Mouse (Mus musculus) ES-Bruce4 (cell line): ENCODE measurements around the gene Stxbp5. TPM values are rescaled to one million over a fixed set of nuclear protein-coding genes. Genes with fewer than 3 reads are reported as not detected.

Experiments used
- H3K27ac ChIP-seq: 2 replicates; pipeline ENCODE4 v1.5.1; 2012; ENCODE audit warnings: low read length, inconsistent platforms; ENCODE audit not compliant: insufficient read depth
- H3K27me3 ChIP-seq: 2 replicates; pipeline ENCODE4 v1.6.1; 2012; ENCODE audit warnings: mild to moderate bottlenecking, low read length, inconsistent platforms; ENCODE audit not compliant: control insufficient read depth, poor library complexity, insufficient read depth, severe bottlenecking
- H3K36me3 ChIP-seq: 2 replicates; pipeline ENCODE4 v1.6.1; 2012; ENCODE audit warnings: inconsistent platforms, mild to moderate bottlenecking, low read length, moderate library complexity; ENCODE audit not compliant: control insufficient read depth, poor library complexity, insufficient read depth, severe bottlenecking
- H3K4me1 ChIP-seq: one replicate; pipeline ENCODE4 v1.8.1; 2011; ENCODE audit warnings: low read length; ENCODE audit not compliant: control insufficient read depth, insufficient read depth
- H3K4me3 ChIP-seq: 2 replicates; pipeline ENCODE4 v1.5.1; 2011; ENCODE audit warnings: low read depth, mild to moderate bottlenecking, low read length
- H3K9ac ChIP-seq: 2 replicates; pipeline ENCODE4 v1.6.1; 2012; ENCODE audit warnings: low read depth, mild to moderate bottlenecking, inconsistent platforms; ENCODE audit not compliant: poor library complexity, severe bottlenecking
- H3K9me3 ChIP-seq: replicated peaks from 2 replicates; pipeline ENCODE4 v1.6.1; 2012; ENCODE audit warnings: mild to moderate bottlenecking, low read length, inconsistent platforms; ENCODE audit not compliant: control insufficient read depth, poor library complexity, insufficient read depth, severe bottlenecking
- CTCF ChIP-seq: IDR thresholded peaks from one replicate; pipeline ENCODE4 v1.8.1; 2011; ENCODE audit warnings: low read depth, low read length
- EP300 ChIP-seq: IDR thresholded peaks from 2 replicates; pipeline ENCODE4 v1.6.1; 2011; ENCODE audit warnings: low read depth, low read length; ENCODE audit not compliant: insufficient read depth
- POLR2A ChIP-seq: IDR thresholded peaks from one replicate; pipeline ENCODE4 v1.8.1; 2011; ENCODE audit warnings: low read length; ENCODE audit not compliant: insufficient read depth
- polyA plus RNA-seq: library from polyadenylated mRNA; stranded (reverse); fragments of >200 nt; gene quantifications from 2 replicates; pipeline ENCODE4 v1.2.4, GENCODE M21; 2011; ENCODE audit warnings: low read depth; ENCODE audit not compliant: missing spikeins, insufficient read depth, insufficient read length

Gene Stxbp5
- polyA plus RNA-seq, 1 experiment, result 18.7 TPM

DNA sequence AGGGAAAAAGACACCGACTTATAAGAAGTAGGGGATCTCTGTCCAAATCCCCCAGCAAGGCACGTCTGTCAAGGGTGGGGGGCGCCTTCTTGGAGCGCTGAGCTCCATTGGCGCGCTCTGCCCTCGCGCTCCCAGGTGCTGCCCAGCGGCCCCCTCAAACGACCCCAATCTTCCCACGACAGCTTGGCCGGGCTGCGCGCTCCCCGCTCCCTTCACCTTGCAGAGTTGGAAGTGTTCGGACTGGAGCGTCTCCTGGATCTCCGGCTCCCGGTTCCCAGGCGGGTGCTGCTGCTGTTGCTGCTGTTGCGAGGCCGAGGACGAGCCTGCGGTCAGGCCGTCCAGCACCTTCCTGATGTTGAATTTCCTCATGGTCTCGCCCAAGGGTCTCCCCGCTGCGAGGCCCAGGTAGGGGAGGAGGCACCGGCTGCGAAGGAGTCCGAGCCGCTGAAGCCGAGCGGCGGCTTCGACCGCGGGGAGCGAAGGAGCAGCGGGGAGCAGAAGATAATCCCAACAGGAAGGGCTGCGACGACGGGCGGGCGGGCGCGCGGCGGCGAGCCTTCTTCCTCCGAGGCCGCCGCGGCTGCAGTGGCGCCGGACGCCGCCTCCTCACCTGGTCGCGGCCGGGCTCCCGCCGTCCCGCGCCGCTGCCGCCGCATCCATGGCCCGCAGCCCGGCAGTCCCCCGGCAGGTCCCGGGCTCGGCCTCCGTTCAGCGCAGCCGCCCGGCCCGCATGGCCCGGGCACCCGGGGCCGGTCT is 386 bp downstream of the Stxbp5 start:
- H3K4me1 ChIP-seq, result no peaks in the 10 kb centered on the region
- no peaks in the 10 kb centered on the region for H3K36me3 ChIP-seq
- H3K27me3 ChIP-seq, result no peaks in the 10 kb centered on the region
- peak overlapping the region; percentile 63 for H3K4me3 ChIP-seq
- no peak overlapping the region for H3K27ac ChIP-seq
- H3K9me3 ChIP-seq, result no peaks in the 10 kb centered on the region
- no peak for TF ChIP-seq CTCF
- no peak for TF ChIP-seq POLR2A
- TF ChIP-seq EP300, result no peak
- H3K9ac ChIP-seq, result peak overlapping the region; percentile 85

DNA sequence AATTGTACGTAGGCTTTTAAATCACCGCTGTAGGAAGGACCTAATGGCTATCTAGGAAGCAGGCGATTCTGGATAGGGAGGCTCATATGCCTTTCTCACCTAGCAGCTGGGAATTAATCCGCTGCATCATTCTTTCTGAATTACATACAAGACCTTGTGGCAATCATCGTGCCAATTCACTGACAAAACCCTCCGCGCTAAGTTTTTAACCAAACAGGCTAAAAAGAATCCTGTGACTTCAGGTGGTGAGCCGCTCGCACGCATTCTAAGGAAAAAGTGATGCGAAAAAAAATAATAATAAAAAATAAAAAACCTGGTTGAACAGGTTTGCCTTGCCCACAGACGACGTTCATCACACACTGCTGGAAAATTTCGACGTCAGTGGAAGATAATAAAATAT is 1.1 kb downstream of the Stxbp5 start:
- no peaks in the 10 kb centered on the region for H3K36me3 ChIP-seq
- H3K27ac ChIP-seq, result no peak overlapping the region
- no peaks in the 10 kb centered on the region for H3K27me3 ChIP-seq
- no peaks in the 10 kb centered on the region for H3K9me3 ChIP-seq
- H3K9ac ChIP-seq, result 0 out of 2 replicates have a peak overlapping the region, but pooled peaks have one; percentile 85
- H3K4me1 ChIP-seq, result no peaks in the 10 kb centered on the region
- no peak overlapping the region for H3K4me3 ChIP-seq
- TF ChIP-seq CTCF (no peak), EP300 (no peak), POLR2A (no peak)

DNA sequence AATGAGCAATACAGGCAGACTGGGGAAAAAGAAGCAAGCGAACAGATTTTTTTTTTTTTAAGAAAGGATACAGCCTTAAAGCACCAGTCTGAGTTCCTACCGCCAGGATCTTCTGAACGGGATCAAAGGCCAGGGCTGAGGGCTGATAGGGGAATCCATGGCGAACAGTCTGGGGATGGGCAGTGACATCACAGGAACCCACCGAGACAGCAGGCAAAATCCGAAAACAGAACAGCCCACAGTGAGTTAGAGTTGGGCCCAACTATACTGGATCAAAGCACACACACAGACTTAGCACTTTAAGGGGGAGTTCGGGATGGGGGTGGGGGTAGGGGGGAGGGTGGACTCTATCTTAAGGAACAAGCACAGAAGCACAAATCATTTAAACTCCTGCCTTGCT is 1.8 kb downstream of the Stxbp5 start:
- Histone ChIP-seq H3K27ac (no peak overlapping the region), H3K36me3 (no peaks in the 10 kb centered on the region), H3K27me3 (no peaks in the 10 kb centered on the region), H3K9ac (no peak overlapping the region), H3K4me1 (no peaks in the 10 kb centered on the region), H3K9me3 (no peaks in the 10 kb centered on the region), H3K4me3 (no peak overlapping the region)
- no peak for TF ChIP-seq CTCF
- no peak for TF ChIP-seq EP300
- TF ChIP-seq POLR2A, result no peak

DNA sequence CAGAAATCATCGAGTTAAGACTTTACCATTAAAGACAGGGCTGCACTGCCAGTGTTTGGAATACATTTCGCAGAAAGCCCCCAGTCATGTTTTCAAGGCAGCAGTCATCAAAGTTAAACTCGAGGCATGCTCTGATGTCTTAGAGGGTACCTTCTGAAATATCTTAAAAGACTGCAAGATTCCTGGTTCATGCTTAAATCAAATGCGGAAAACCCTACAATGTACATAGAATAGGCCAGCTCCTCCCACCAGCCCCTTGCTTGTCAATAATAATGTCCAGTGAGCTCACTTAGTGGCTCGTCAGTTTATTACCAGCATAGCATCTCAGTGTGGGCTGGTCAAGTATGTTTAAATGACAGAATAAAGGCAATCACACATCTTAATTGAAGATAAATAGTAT is 3.0 kb downstream of the Stxbp5 start:
- no peaks in the 10 kb centered on the region for H3K27me3 ChIP-seq
- H3K4me1 ChIP-seq, result no peaks in the 10 kb centered on the region
- H3K36me3 ChIP-seq, result no peaks in the 10 kb centered on the region
- no peak overlapping the region for H3K9ac ChIP-seq
- no peak overlapping the region for H3K27ac ChIP-seq
- no peak overlapping the region for H3K4me3 ChIP-seq
- TF ChIP-seq CTCF, result no peak
- no peaks in the 10 kb centered on the region for H3K9me3 ChIP-seq

DNA sequence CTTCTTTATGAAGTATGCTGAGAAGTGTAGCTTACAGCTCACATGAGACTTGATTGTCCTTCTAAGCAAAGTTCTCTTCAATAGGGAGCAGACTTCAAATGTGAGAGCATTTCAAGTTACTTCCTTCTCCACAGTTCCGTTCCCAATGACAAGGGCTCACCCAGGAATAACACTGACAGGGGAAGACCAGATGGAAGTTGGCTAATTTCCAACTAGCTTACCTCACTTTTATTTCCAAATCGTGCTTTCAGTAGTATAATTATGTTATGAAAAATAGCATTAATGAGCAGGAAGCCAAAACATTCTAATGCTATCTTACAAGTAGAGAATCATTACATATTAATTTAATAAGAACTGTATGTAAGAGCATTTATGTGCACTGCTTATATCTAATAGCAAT is 7.3 kb downstream of the Stxbp5 start:
- Histone ChIP-seq H3K27ac (no peak overlapping the region), H3K4me1 (no peaks in the 10 kb centered on the region), H3K4me3 (no peak overlapping the region), H3K36me3 (no peaks in the 10 kb centered on the region), H3K27me3 (no peaks in the 10 kb centered on the region), H3K9me3 (no peaks in the 10 kb centered on the region), H3K9ac (no peak overlapping the region)
- TF ChIP-seq EP300, result no peak
- no peak for TF ChIP-seq CTCF
- no peak for TF ChIP-seq POLR2A

DNA sequence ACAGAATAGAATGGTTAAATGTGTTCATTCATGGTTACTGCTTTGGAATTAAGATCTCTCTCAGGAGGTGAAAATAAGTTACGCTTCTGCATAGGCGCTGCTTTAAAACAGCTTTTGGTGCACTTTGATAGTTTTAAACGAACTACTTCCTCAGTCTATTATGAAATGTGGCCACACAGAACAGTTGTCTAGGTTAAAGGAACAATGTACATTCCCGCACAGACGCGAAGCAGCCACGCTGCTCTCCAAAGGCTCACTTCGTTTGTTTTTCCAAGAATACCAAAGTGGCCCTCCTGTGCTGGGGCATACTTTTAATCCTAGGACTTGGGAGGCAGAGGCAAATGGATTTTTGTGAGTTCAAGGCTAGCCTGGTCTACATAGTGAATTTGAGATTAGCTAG is 11.2 kb downstream of the Stxbp5 start:
- Histone ChIP-seq H3K4me1 (no peaks in the 10 kb centered on the region), H3K4me3 (no peak overlapping the region), H3K27me3 (no peaks in the 10 kb centered on the region), H3K27ac (no peak overlapping the region), H3K9me3 (no peaks in the 10 kb centered on the region), H3K36me3 (no peaks in the 10 kb centered on the region), H3K9ac (no peak overlapping the region)
- TF ChIP-seq CTCF, result no peak
- no peak for TF ChIP-seq POLR2A
- TF ChIP-seq EP300, result no peak
